Mouse (Mus musculus) adrenal gland, adult 10 weeks (tissue): Measurements from ENCODE around the gene Fmo1. TPM values are rescaled to one million over a fixed set of nuclear protein-coding genes. Genes with fewer than 3 reads are reported as not detected.

Source experiments
- polyA plus RNA-seq: library from polyadenylated mRNA; stranded (reverse); fragments of 350-450 nt; fragmentation: Illumina TruSeq; extraction: RNeasy Lipid Tissue Mini Kit (QIAGEN cat#74804); gene quantifications from one replicate; pipeline ENCODE4 v1.2.3, GENCODE M21; 2014; ENCODE audit warnings: low read depth, low replicate concordance

The Fmo1 gene
- 789 TPM for polyA plus RNA-seq

GRCm38 (mm10) chr1:162866280-162866681 is at the start of gene Fmo1:
Fmo1 (minus strand) TSS chr1:162866610.

GRCm38 (mm10) chr1:162897838-162898811 is 31.7 kb upstream of the Fmo1 start, which contains the start of gene Fmo2:
Fmo2 (minus strand) TSS chr1:162898726.

GRCm38 (mm10) chr1:162813836-162814156 is 52.6 kb downstream of the Fmo1 start, which contains the start of gene Fmo4:
Fmo4 (minus strand) TSS chr1:162813972.

Other genes with a start within 250 kb of the Fmo1 start
- gene Myoc, start 227.5 kb downstream of the Fmo1 start, polyA plus RNA-seq = 0.29 TPM
- gene Myocos, start 208.4 kb downstream of the Fmo1 start, polyA plus RNA-seq = not detected
- 92.4 TPM for gene Prrc2c, start 126.1 kb downstream of the Fmo1 start, polyA plus RNA-seq
- 3.1 TPM for gene Fmo4, start 52.6 kb downstream of the Fmo1 start, polyA plus RNA-seq
- 115 TPM for gene Fmo2, start 32.1 kb upstream of the Fmo1 start, polyA plus RNA-seq
- gene Fmo6, start 70.9 kb upstream of the Fmo1 start, polyA plus RNA-seq = not detected
- gene Fmo3, start 117.9 kb upstream of the Fmo1 start, polyA plus RNA-seq = 1.2 TPM
- not detected for gene Mroh9, start 219.1 kb upstream of the Fmo1 start, polyA plus RNA-seq